Mouse (Mus musculus) G1E (cell line): ENCODE results near the gene Tmem258.

Experiments used
- CTCF ChIP-seq: IDR thresholded peaks from 2 replicates; pipeline ENCODE4 v1.5.1; 2012; ENCODE audit warnings: low read depth, low read length, inconsistent platforms, mixed read lengths
- GATA1 ChIP-seq: IDR thresholded peaks from 2 replicates; pipeline ENCODE4 v1.6.1; 2012; ENCODE audit warnings: borderline replicate concordance, low read length, inconsistent platforms, mixed read lengths
- GATA2 ChIP-seq: IDR thresholded peaks from 2 replicates; pipeline ENCODE4 v1.6.1; 2012; ENCODE audit warnings: low read depth, low read length, inconsistent platforms, borderline replicate concordance
- TAL1 ChIP-seq: conservative IDR thresholded peaks from 2 replicates; pipeline ENCODE4 v1.6.1; 2012; ENCODE audit warnings: low read depth, low read length, inconsistent platforms, mixed read lengths

GRCm38 (mm10) chr19:10163896-10164295 lies 39.9 kb upstream of the Tmem258 start:
- no peak for TF ChIP-seq GATA1
- no peak for TF ChIP-seq CTCF
- no peak for TF ChIP-seq GATA2
- no peak for TF ChIP-seq TAL1
